Mouse (Mus musculus) heart, embryonic 14.5 days (tissue): ENCODE results near the gene Rars2. TPM values are rescaled to one million over a fixed set of nuclear protein-coding genes. Genes with fewer than 3 reads are reported as not detected.

Experiments used
- ATAC-seq: fragments of 200-750 bp; cut with Nextera tagmentation; 2 replicates; pipeline ENCODE4 v1.8.0; 2017; ENCODE audit warnings: low read depth, moderate TSS enrichment; ENCODE audit not compliant: insufficient number of reproducible peaks, insufficient read depth, low FRiP score
- H3K27ac ChIP-seq, 2 experiments: fragments of 200-500 bp in 1 of 2; fragments of 300-500 bp in 1 of 2; sonication (generic) in 1 of 2; replicated peaks in 1 of 2; 2 replicates each; pipeline ENCODE4 v1.5.1; 2012 to 2014; ENCODE audit warnings: low read depth in 2 of 2, low read length in 2 of 2, control low read depth in 1 of 2, mild to moderate bottlenecking in 1 of 2, mixed read lengths in 1 of 2; ENCODE audit not compliant: control insufficient read depth in 1 of 2, insufficient read depth in 1 of 2
- H3K27me3 ChIP-seq: fragments of 300-500 bp; sonication (generic); 2 replicates; pipeline ENCODE4 v1.6.1; 2014; ENCODE audit warnings: mild to moderate bottlenecking, low read length, control low read depth; ENCODE audit not compliant: control insufficient read depth, insufficient read depth
- H3K36me3 ChIP-seq: fragments of 300-500 bp; sonication (generic); 2 replicates; pipeline ENCODE4 v1.6.1; 2014; ENCODE audit warnings: mild to moderate bottlenecking, control low read depth, low read length, mixed read lengths; ENCODE audit not compliant: control insufficient read depth, insufficient read depth
- H3K4me1 ChIP-seq, 2 experiments: fragments of 200-500 bp in 1 of 2; fragments of 300-500 bp in 1 of 2; sonication (generic) in 1 of 2; 2 replicates each; pipeline ENCODE4 v1.6.1; 2012 to 2014; ENCODE audit warnings: low read length in 2 of 2, control low read depth in 1 of 2, mixed read lengths in 1 of 2; ENCODE audit not compliant: control insufficient read depth in 2 of 2, insufficient read depth in 2 of 2
- H3K4me2 ChIP-seq: fragments of 300-500 bp; sonication (generic); 2 replicates; pipeline ENCODE4 v1.6.1; 2014; ENCODE audit warnings: mild to moderate bottlenecking, low read length
- H3K4me3 ChIP-seq, 2 experiments: fragments of 200-500 bp in 1 of 2; fragments of 300-500 bp in 1 of 2; sonication (generic) in 1 of 2; 2 replicates each; pipeline ENCODE4 v1.5.1; 2012 to 2014; ENCODE audit warnings: low read length in 2 of 2, mild to moderate bottlenecking in 2 of 2, control low read depth in 1 of 2, low read depth in 1 of 2, moderate library complexity in 1 of 2; ENCODE audit not compliant: control insufficient read depth in 1 of 2, insufficient read depth in 1 of 2
- H3K9ac ChIP-seq: fragments of 300-500 bp; sonication (generic); 2 replicates; pipeline ENCODE4 v1.6.1; 2014; ENCODE audit warnings: mild to moderate bottlenecking, low read length
- H3K9me3 ChIP-seq: fragments of 300-500 bp; sonication (generic); 2 replicates; pipeline ENCODE4 v1.6.1; 2016; ENCODE audit warnings: low read length, control low read depth; ENCODE audit not compliant: control insufficient read depth
- WGBS: fragments of 180-500 bp; shearing (Covaris S2); extraction: QIAGEN DNeasy Blood & Tissue Kit; methylation state at CpG from one replicate; pipeline ENCODE4 v1.1.7; 2014; 5-methylcytosine and 5-hydroxymethylcytosine counted together
- polyA plus RNA-seq: library from polyadenylated mRNA; unstranded; fragments of >200 nt; fragmentation: Nextera tagmentation; extraction: Ambion mirVana; gene quantifications from 2 replicates; pipeline ENCODE4 v1.2.1, GENCODE M21; 2014

Gene Rars2
- polyA plus RNA-seq, 1 experiment from 2014 or later: 47.3 TPM

DNA sequence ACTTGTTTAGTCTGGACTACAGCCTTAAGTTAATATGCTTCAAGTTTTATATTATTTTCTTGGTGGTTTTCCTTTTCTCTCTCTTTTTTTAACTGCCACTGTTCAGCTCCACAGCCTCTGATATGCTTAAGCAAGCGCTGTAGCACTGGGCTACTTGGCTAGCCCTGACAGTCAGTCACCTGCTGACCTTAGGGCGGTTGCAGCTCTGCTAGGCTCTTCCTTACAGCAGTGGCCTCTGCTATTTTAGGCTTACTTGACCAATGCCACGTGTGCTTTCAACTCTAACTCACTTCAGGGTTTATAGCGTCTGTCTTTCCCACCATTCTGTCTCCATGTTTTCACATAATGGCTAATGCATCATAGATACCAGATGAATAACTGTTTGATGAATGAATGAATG lies 10.8 kb downstream of the Rars2 start:
- WGBS: 76% methylated on average over 4 of the region's 4 CpGs
- Histone ChIP-seq H3K27ac (no peak overlapping the region), H3K36me3 (peaks cover 60% of the 10 kb centered on the region), H3K4me2 (no peak overlapping the region), H3K27me3 (no peaks in the 10 kb centered on the region), H3K9me3 (no peaks in the 10 kb centered on the region), H3K4me1 (no peaks in the 10 kb centered on the region), H3K9ac (no peak overlapping the region), H3K4me3 (no peak overlapping the region)
- no peak for ATAC-seq

DNA sequence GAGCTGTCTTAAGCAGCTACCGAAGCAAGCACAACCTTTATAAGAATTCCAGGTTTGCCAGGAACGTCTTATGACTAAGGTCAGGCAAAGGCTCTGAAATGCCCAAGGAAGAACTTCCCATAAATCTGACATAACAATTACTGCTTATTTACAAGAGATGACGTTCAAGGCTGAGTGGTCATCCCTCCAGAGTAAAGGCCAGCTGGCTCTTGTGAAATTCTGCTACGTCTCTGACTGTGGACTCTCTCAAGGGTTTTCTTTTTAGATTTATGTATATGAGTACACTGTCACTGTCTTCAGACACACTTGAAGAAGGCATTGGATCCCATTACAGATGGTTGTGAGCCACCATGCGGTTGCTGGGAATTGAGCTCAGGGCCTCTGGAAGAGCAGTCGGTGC lies 11.6 kb downstream of the Rars2 start:
- H3K9ac ChIP-seq: no peak overlapping the region
- H3K4me2 ChIP-seq: no peak overlapping the region
- no peak overlapping the region for H3K4me3 ChIP-seq
- no peak for ATAC-seq
- no peak overlapping the region for H3K27ac ChIP-seq
- no peaks in the 10 kb centered on the region for H3K27me3 ChIP-seq
- peaks cover 68% of the 10 kb centered on the region for H3K36me3 ChIP-seq
- WGBS: 88% methylated on average over 6 of the region's 6 CpGs
- no peaks in the 10 kb centered on the region for H3K9me3 ChIP-seq
- no peaks in the 10 kb centered on the region for H3K4me1 ChIP-seq

DNA sequence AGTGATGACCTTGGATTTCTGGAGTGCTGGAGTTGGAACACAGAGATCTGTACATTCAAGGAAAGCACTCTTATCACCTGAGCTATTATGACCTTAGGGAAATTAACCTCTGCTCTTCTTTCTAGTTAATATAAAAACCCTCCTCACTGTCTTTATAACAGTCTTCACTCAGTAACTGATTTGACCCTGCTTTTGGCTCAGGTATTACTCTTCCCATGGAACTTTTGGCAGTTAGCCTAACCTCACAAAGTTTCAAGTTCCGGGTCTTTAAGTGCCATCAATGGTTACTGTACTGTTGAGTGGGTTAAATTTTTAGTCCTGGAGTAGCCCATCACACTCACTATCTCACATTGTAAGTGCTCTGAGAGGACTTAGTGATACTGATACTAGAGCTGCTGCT lies 15.2 kb downstream of the Rars2 start:
- Histone ChIP-seq H3K27me3 (no peaks in the 10 kb centered on the region), H3K9me3 (no peaks in the 10 kb centered on the region), H3K36me3 (peaks cover 67% of the 10 kb centered on the region), H3K4me2 (no peak overlapping the region), H3K27ac (no peak overlapping the region), H3K4me1 (no peaks in the 10 kb centered on the region), H3K4me3 (no peak overlapping the region), H3K9ac (no peak overlapping the region)
- no peak for ATAC-seq
- 47% methylated on average over 1 of the region's 1 CpGs for WGBS

DNA sequence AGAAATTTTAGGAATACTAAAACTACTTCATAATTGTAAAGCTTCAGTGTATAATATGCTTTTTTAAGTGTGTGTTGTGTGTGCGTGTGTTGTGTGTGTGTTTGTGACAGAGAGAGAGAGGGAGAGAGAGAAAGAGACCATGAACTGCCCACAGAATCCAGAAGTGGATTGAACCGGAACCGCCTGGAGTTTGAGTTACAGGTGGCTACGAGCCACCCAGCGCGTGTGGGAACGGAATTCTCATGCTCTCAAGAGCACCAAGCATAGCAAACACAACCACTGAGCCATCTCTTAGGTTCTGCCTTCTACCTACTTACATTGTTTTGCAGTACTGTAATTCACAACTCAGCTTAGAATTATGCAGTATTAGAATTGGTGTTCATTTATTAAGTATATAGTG lies 19.4 kb downstream of the Rars2 start:
- peaks cover 53% of the 10 kb centered on the region for H3K36me3 ChIP-seq
- H3K4me1 ChIP-seq: no peaks in the 10 kb centered on the region
- no peak for ATAC-seq
- no peak overlapping the region for H3K4me2 ChIP-seq
- H3K4me3 ChIP-seq: no peak overlapping the region
- H3K9ac ChIP-seq: no peak overlapping the region
- 91% methylated on average over 7 of the region's 7 CpGs for WGBS
- no peak overlapping the region for H3K27ac ChIP-seq
- H3K9me3 ChIP-seq: no peaks in the 10 kb centered on the region
- H3K27me3 ChIP-seq: no peaks in the 10 kb centered on the region

DNA sequence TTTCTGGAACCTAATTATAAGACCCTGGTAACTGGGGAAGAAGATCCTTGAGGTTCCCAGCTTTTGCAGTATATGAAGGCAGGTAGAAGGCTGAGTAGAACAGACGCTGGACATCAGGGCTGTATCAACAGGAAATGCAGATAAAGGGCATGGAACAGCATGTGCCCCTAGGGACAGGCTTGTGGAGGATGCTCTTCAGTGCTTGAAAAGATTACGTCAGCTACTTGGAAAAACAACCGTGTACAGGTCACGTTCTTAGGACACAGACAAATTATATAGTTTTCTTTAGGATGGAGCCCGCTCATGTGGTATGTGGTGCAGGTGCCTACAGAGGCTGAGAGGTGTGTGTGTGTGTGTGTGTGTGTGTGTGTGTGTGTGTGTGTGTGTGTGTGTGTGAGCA lies 21.3 kb downstream of the Rars2 start:
- H3K4me3 ChIP-seq: no peak overlapping the region
- WGBS: 64% methylated on average over 5 of the region's 5 CpGs
- H3K4me1 ChIP-seq: no peaks in the 10 kb centered on the region
- ATAC-seq: no peak
- no peak overlapping the region for H3K9ac ChIP-seq
- H3K27me3 ChIP-seq: no peaks in the 10 kb centered on the region
- no peak overlapping the region for H3K4me2 ChIP-seq
- peaks cover 57% of the 10 kb centered on the region for H3K36me3 ChIP-seq
- H3K27ac ChIP-seq: no peak overlapping the region
- H3K9me3 ChIP-seq: no peaks in the 10 kb centered on the region

DNA sequence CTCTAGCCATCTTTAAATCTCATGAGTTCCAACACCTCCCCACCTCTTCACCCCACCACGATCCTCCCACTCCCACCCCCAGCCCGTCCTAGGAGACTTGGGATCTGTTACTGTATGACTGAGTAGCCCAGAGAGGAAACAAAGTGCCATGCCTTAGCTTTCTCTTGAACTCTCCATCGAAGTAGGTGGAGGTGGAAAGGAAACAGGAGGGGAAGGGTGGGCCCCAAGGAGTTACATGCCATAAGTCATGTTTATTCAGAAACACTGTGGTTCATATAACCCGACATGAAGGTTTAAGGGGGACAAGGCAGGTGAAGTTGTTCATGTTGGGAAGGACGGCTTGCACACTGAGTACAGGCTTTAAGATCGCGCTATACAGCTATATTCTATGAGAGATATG lies 22.6 kb downstream of the Rars2 start:
- no peak for ATAC-seq
- H3K4me2 ChIP-seq: no peak overlapping the region
- no peak overlapping the region for H3K9ac ChIP-seq
- no peaks in the 10 kb centered on the region for H3K4me1 ChIP-seq
- no peak overlapping the region for H3K27ac ChIP-seq
- peaks cover 58% of the 10 kb centered on the region for H3K36me3 ChIP-seq
- no peaks in the 10 kb centered on the region for H3K27me3 ChIP-seq
- no peaks in the 10 kb centered on the region for H3K9me3 ChIP-seq
- no peak overlapping the region for H3K4me3 ChIP-seq
- WGBS: 92% methylated on average over 7 of the region's 7 CpGs

DNA sequence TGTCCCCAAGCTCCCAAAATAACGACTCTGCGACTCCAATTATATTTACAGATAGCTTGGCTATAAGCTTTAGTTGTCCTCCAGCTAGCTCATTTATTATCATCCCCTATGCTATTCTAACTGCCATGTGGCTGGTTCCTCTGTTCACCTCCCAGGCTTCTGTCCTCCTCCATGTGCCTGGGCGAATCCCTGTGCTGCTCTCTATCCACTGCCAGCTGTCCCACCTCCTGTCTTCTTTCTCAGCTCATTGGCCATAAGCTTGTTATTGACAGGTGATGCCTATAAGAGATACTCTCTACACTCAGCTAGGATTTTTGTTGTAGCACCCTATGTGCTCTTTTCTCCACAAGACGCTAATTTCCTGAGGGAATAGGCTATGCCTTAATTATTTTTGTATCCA lies 23.1 kb downstream of the Rars2 start:
- no peak overlapping the region for H3K4me3 ChIP-seq
- H3K27ac ChIP-seq: no peak overlapping the region
- no peak for ATAC-seq
- no peak overlapping the region for H3K9ac ChIP-seq
- no peak overlapping the region for H3K4me2 ChIP-seq
- no peaks in the 10 kb centered on the region for H3K4me1 ChIP-seq
- no peaks in the 10 kb centered on the region for H3K27me3 ChIP-seq
- peaks cover 58% of the 10 kb centered on the region for H3K36me3 ChIP-seq
- H3K9me3 ChIP-seq: no peaks in the 10 kb centered on the region
- WGBS: 85% methylated on average over 4 of the region's 4 CpGs

DNA sequence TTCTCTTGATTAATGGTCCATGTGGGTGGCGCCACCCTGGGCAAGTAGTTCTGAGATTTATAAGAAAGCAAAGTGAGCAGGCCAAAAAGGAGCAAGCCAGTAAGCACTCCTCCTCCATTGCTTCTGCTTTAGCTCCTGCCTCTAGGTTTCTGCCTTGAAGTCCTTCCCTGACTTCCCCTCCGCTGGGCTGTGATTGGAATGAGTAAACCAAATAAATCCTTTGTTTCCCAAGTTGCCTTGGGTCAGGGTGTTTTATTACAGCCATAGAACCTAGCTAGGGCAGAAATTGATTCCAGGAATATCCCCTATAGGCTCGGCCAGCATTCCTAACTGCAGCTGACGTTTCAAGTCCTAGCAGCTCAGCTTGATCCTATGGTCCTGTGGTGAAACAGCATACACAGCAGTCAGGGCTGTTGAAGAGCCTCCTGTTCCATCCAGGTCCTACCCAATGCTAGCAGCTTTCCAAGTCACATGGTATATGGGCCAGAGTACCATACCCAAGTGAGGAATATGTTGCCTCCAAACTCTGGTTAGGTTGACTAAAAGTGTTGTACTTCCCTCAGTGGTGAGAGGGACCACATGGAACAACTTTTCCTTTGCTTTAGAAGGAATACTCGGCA lies 25.1 kb downstream of the Rars2 start:
- Histone ChIP-seq H3K4me2 (no peak overlapping the region), H3K4me1 (no peaks in the 10 kb centered on the region), H3K4me3 (no peak overlapping the region), H3K36me3 (peaks cover 48% of the 10 kb centered on the region), H3K9me3 (no peaks in the 10 kb centered on the region), H3K27me3 (no peaks in the 10 kb centered on the region), H3K27ac (no peak overlapping the region), H3K9ac (no peak overlapping the region)
- ATAC-seq: no peak
- WGBS: 93% methylated on average over 5 of the region's 5 CpGs
